Mouse (Mus musculus) large intestine, adult 2 months (tissue): Measurements from ENCODE around the gene Vps18. TPM values are rescaled to one million over a fixed set of nuclear protein-coding genes. Genes with fewer than 3 reads are reported as not detected.

Experiments
- DNase-seq: peaks from one replicate; pipeline ENCODE4 v3.0.0-alpha.2; 2012; ENCODE audit warnings: low read depth, low spot score
- WGBS: fragments of 180-500 bp; shearing (Covaris S2); methylation state at CpG from one replicate; pipeline ENCODE4 v1.1.7; 2018; 5-methylcytosine and 5-hydroxymethylcytosine counted together
- polyA plus RNA-seq: library from polyadenylated mRNA; depleted of rRNA; stranded (reverse); fragments of >200 nt; gene quantifications from 2 replicates; pipeline ENCODE4 v1.2.3, GENCODE M21; 2012; rRNA removed

The Vps18 gene
- 16.4 and 19.2 TPM in 2 replicates for polyA plus RNA-seq

DNA sequence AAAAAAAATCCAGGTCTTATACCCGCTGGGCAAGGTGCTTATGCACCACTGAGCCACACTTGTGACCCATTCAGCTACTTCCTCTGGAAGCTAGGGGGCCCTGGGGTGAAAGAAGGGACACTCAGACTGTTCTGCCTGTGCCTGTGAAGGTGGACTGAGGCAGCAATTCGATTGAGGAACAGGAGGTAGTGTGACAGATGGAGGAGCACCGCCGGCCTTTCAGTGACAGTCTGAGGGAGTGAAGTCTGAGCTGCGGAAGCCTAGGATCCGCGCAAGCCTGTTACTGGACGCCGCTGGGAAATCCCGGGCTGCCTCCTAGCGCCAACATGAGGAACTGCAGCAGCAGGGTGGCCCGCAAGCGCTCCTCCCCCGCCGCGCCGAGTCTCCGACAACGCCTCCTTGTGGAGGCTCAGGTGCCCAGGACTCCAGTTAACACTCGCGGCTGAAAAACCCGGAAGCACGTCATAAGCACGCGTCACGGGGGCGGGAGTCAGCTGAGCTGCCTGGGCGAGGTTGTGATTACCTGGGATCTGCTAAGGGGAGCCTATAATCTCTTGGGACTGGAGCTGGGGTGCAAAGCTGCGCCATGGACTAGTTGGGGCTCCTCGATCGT lies at the start of gene Vps18:
TSS of gene Vps18 (plus strand) at position 471 of the 613 bp plus-strand sequence.
- WGBS, result under 1% methylated on average over 31 of the region's 31 CpGs
- peak; percentile 97 for DNase-seq

GRCm38 (mm10) chr2:119240075-119240818 lies 48.3 kb upstream of the Vps18 start:
- DNase-seq, result no peak
- WGBS, result 25% methylated on average over 4 of the region's 4 CpGs

DNA sequence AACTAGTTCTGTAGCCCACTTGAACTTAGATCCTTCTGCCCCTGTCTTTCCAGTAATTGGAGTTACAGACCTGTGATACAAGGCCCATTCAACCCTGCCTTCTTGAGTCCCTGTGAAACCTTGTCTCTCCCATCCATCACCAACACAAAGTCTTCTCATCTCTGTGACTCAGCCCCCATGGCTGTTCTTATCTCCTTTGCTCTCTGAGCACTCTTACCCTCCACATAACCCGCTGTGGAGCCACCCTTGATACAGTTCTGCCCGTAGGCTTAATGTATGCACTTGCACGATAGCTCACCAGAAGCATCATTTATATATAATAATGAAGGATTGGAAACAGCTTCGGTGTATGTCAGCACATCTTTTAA lies 47.7 kb upstream of the Vps18 start:
- DNase-seq, result no peak
- WGBS, result 62% methylated on average over 4 of the region's 4 CpGs

- WGBS, result 18% methylated on average over 9 of the region's 9 CpGs
- DNase-seq, result no peak
Observed at GRCm38 (mm10) chr2:119242548-119242947, 46.0 kb upstream of the Vps18 start.

DNA sequence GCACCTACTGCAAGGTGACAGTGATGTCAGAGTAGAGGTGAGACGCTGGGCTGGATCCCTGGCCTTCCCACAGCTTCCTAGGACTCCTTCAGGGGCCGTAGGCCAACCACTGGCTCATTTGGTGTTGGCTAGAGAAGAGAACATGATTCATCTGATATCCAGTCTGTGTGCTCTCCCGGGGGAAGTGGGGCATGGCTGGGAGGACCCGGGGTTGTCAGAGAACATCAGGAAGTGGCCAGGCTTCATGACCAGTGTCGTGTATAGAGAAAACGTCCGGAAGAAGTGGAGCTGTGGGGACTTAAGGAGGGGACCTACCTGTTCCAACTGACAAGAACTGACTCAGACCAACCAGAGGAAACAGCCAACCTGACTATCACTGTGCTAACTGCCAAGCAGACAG lies 43.3 kb upstream of the Vps18 start:
- 72% methylated on average over 7 of the region's 7 CpGs for WGBS
- no peak for DNase-seq

DNA sequence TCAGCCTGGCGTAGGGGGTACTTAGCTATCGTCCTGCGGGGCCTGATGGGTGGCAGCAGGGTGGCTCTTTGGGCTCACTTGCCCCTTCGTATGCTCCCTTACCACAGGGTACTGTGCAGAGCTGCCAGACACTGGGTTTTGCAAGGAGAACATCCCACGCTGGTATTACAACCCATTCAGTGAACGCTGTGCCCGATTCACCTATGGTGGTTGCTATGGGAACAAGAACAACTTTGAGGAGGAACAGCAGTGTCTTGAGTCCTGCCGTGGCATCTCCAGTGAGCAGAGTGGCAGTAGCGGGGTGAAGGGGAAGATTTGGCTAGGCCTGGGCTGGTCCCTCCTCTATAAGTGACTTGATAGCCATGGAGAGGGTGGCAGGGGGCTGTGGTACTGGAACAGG lies 40.6 kb upstream of the Vps18 start:
- 82% methylated on average over 9 of the region's 9 CpGs for WGBS
- DNase-seq, result no peak

- 34% methylated on average over 4 of the region's 4 CpGs for WGBS
- no peak for DNase-seq
Observed at GRCm38 (mm10) chr2:119249592-119250061, 38.9 kb upstream of the Vps18 start.

DNA sequence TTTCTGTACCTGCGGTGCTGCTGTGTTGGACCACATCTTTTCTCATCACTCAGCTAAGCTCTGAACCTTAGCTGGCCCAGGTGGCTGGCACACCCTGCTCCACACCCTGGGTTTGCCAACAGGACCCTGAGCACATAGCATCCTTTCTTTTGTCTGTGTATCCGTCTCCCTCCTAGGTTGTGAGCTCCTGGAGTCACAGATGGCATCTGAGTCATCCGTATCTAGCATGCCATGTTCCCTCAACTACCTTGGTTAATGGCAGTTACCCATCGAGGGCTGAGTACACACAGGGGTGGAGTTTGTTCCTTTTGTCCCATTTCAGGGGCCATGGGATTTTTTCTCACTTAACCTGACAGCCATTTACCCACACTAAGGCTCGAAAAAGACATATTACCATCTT lies 38.2 kb upstream of the Vps18 start:
- 32% methylated on average over 5 of the region's 5 CpGs for WGBS
- no peak for DNase-seq

- WGBS, result 5% methylated on average over 11 of the region's 11 CpGs
- no peak for DNase-seq
Observed at GRCm38 (mm10) chr2:119250826-119251478, 37.6 kb upstream of the Vps18 start.

- no peak for DNase-seq
- 12% methylated on average over 7 of the region's 7 CpGs for WGBS
Observed at GRCm38 (mm10) chr2:119254976-119255375, 33.6 kb upstream of the Vps18 start.

- DNase-seq, result no peak
- 63% methylated on average over 1 of the region's 1 CpGs for WGBS
Observed at GRCm38 (mm10) chr2:119260518-119260917, 28.0 kb upstream of the Vps18 start.

GRCm38 (mm10) chr2:119261326-119261725 lies 27.2 kb upstream of the Vps18 start:
- 7% methylated on average over 2 of the region's 2 CpGs for WGBS
- no peak for DNase-seq

DNA sequence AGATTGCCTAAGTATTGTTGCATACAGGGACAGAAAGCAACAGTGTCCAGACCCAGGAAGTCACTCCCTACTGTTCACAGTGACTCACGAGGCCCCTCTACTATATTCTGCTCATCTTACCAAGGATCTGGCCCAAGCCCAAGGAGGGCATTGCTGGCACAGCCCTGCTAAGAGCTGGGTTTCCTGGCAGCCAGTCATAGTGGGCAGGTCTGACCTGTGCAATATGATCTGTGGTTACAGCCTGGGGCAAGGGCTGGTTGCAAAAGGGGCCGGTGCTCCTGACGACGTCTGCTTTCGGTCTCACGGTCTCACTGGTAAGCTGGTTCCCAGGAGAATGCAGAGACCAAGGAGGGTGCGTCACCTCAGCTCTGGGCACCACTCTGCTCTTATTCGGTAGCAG lies 25.6 kb upstream of the Vps18 start:
- DNase-seq, result no peak
- WGBS, result 12% methylated on average over 8 of the region's 8 CpGs

- DNase-seq, result no peak
Observed at GRCm38 (mm10) chr2:119263813-119264212, 24.7 kb upstream of the Vps18 start.

GRCm38 (mm10) chr2:119270286-119270642 lies 18.3 kb upstream of the Vps18 start:
- no peak for DNase-seq
- WGBS, result 41% methylated on average over 9 of the region's 9 CpGs

More at GRCm38 (mm10) chr2:119263813-119264212, 24.7 kb upstream of the Vps18 start:
- 37% methylated on average over 5 of the region's 5 CpGs for WGBS

- no peak for DNase-seq
- WGBS, result 1% methylated on average over 49 of the region's 49 CpGs
Observed at GRCm38 (mm10) chr2:119270643-119271331, 17.8 kb upstream of the Vps18 start, which contains the start of gene Rhov. TSS of gene Rhov (minus strand) at chr2:119271272.

- WGBS, result 53% methylated on average over 1 of the region's 1 CpGs
- no peak for DNase-seq
Observed at GRCm38 (mm10) chr2:119274126-119274525, 14.4 kb upstream of the Vps18 start.

DNA sequence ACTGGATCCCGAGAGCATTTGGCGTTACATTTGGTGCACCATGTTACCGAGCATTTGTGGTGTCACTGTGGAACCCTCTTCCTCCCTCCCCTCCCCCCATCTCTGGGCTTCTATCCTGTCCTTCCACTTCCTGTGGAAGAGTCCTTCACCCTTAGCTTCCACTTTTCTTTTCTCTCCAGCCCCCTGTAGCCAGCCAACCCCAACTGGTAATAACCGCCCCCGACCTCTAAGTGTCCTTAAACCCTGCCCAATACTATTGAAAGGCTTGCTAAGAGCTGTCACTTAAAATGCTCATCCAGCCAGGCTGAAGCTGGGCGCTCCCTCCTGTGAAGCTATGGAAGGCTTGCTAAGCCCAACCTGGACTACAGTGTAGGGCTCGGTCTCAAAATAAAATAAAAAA lies 11.6 kb upstream of the Vps18 start:
- no peak for DNase-seq
- WGBS, result 75% methylated on average over 7 of the region's 7 CpGs

DNA sequence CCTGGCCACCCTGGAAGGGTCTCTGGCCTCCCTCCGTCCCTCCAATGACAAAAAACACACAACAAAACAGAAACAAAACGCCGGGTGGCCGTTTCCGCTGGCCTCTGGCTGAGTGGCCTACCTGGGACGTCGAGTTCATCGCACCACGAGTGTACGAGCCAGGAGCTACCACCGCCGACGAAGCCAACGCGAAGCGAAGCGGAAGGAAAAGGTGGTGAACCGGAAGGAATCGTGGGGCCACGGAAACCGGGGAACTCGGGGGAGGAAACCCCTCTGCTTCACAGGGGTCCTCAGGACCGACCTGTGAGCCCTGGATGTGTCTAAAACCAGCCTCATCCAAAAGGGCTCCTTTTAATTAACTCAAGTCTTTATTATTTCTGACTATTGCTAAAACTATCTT lies 10.7 kb upstream of the Vps18 start:
- no peak for DNase-seq
- 91% methylated on average over 23 of the region's 23 CpGs for WGBS

DNA sequence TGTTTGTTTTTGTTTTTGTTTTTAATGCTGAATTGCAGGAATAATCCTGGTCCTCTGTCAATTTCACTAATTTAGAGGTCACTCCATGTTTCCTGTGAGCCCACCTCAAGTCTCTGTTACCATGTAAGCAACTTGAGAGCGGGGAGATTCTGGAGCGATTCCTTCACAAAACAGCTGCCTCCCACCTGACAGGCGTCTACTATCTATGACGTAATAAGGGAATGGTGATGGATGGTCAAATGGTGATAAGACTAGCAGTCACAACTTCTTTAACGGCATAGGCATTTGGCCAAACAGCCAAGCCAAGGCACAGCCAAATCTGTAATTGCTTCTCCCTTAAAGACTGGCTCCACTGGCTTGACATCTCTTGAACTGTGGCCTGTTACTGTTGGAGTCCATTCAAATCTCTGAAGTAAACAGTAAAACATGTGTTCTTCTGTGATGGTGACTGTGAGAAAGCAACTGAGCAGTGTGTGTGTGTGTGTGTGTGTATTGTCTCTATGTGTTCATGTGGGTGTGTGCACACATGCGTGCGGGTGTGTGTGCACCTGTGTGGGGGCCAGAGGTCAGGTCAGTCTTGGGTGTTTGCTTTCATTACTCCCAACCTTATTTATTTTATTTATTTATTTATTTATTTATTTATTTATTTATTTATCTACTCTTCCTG lies 6.5 kb upstream of the Vps18 start:
- 52% methylated on average over 7 of the region's 7 CpGs for WGBS
- DNase-seq, result no peak
